Mouse (Mus musculus): ENCODE data around the gene Rae1. TPM values are rescaled to one million over a fixed set of nuclear protein-coding genes. Genes with fewer than 3 reads are reported as not detected.
A peak's percentile ranks its signal among the peaks of the same experiment; 100 is the strongest.

The Rae1 gene
- total RNA-seq, 1 experiment from 2014 or later = 45.8 TPM

- no peak; a peak in 2 of 4 replicates for ATAC-seq (replicated peaks in 1 of 2; ENCODE audit: insufficient read depth in 1 of 2, low FRiP score in 2 of 2, low TSS enrichment in 1 of 2, low read depth in 1 of 2, poor library complexity in 2 of 2, severe bottlenecking in 2 of 2)
Observed at GRCm38 (mm10) chr2:173056303-173056881, 56.5 kb downstream of the Rae1 start.

GRCm38 (mm10) chr2:173056882-173057315 lies 57.0 kb downstream of the Rae1 start:
- ATAC-seq (replicated peaks in 1 of 2; ENCODE audit: insufficient read depth in 1 of 2, low FRiP score in 2 of 2, low TSS enrichment in 1 of 2, low read depth in 1 of 2, poor library complexity in 2 of 2, severe bottlenecking in 2 of 2) = peak; percentile 44 to 67; a peak in 3 of 4 replicates

DNA sequence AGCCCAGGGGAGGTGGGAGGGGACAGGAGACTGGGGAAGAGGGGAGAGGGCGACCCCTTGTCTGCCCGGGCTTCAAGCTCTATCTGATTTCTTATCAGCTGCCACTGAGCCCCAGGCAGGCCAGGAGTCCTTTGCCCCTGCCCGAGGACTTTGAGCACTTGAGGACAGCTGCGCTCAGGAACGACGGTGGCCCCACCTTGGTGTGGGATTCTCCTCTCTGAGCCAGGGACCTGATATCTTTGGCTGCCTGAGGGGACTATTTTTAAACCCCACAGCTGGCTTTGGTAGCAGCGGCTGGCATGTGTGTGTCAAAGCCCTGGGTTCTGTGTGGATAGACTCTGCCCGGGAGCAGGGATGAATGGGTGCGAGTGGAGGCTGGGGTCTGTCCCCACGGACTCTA lies 57.7 kb downstream of the Rae1 start:
- no peak for ATAC-seq (replicated peaks in 1 of 2; ENCODE audit: insufficient read depth in 1 of 2, low FRiP score in 2 of 2, low TSS enrichment in 1 of 2, low read depth in 1 of 2, poor library complexity in 2 of 2, severe bottlenecking in 2 of 2)

DNA sequence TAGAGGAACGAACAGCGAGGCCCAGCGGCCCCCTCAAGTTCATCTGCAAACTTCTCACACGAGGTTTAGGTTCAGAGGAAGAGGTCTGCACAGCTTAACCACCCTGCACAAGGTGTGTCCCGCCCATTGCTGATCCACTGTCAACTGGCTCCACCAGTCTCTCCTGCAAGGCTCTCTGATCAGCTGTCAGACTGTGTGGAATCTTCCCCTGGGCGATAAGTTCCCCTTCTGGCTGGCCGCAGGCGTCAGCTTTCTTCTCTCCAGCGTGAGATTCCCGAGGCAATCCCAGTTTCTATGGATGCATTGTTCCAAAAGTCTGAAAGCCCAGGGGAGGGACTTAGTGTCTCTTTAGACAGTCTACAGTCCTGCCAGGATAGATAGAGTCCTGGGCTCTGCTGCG lies 58.3 kb downstream of the Rae1 start:
- no peak for ATAC-seq (replicated peaks in 1 of 2; ENCODE audit: insufficient read depth in 1 of 2, low FRiP score in 2 of 2, low TSS enrichment in 1 of 2, low read depth in 1 of 2, poor library complexity in 2 of 2, severe bottlenecking in 2 of 2)

DNA sequence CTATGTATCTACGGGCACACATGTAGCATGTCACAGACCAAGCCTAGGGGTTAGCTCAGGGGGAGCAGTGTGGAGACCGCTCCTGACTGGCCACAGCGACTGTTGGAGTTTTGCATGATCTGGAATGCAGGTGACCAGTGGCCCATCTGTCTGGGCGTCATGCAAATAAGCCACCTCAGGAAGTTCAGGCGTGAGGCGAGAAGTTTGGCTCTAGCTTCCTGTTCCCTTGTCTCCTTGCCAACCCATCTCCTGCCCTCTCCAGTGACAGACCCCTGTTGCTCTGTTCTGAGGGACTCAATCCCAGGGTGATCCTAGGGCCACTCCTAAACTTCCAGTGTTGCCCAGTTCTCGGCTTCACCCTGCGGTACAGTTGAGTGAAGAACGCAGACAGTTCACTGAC lies 60.5 kb downstream of the Rae1 start:
- ATAC-seq (replicated peaks in 1 of 2; ENCODE audit: insufficient read depth in 1 of 2, low FRiP score in 2 of 2, low TSS enrichment in 1 of 2, low read depth in 1 of 2, poor library complexity in 2 of 2, severe bottlenecking in 2 of 2) = no peak

GRCm38 (mm10) chr2:173061443-173062351 lies 61.8 kb downstream of the Rae1 start:
- ATAC-seq (replicated peaks in 1 of 2; ENCODE audit: insufficient read depth in 1 of 2, low FRiP score in 2 of 2, low TSS enrichment in 1 of 2, low read depth in 1 of 2, poor library complexity in 2 of 2, severe bottlenecking in 2 of 2) = peak; percentile 90 to 97

- ATAC-seq (replicated peaks in 1 of 2; ENCODE audit: insufficient read depth in 1 of 2, low FRiP score in 2 of 2, low TSS enrichment in 1 of 2, low read depth in 1 of 2, poor library complexity in 2 of 2, severe bottlenecking in 2 of 2) = no peak
Observed at GRCm38 (mm10) chr2:173063219-173063618, 63.3 kb downstream of the Rae1 start.

- ATAC-seq (replicated peaks in 1 of 2; ENCODE audit: insufficient read depth in 1 of 2, low FRiP score in 2 of 2, low TSS enrichment in 1 of 2, low read depth in 1 of 2, poor library complexity in 2 of 2, severe bottlenecking in 2 of 2) = no peak; a peak in 1 of 4 replicates
Observed at GRCm38 (mm10) chr2:173064864-173065263, 64.9 kb downstream of the Rae1 start.

Other genes starting within 250 kb of the Rae1 start
- 1.9 TPM in 1 of 2 replicates, not detected in the other for gene Bmp7, start 59.8 kb upstream of the Rae1 start, total RNA-seq (2017)
- gene Spo11, start 22.4 kb upstream of the Rae1 start, total RNA-seq (2017) = 2.2 and 9.6 TPM in 2 replicates
- gene Rbm38, start 20.4 kb downstream of the Rae1 start, total RNA-seq (2017) = 66.3 and 81.3 TPM in 2 replicates
- gene Ctcfl, start 119.4 kb downstream of the Rae1 start, total RNA-seq (2017) = not detected in 2 replicates
- not detected in 2 replicates for gene Pck1, start 152.9 kb downstream of the Rae1 start, total RNA-seq (2017)
- 4.6 and 12.5 TPM in 2 replicates for gene Zbp1, start 218.8 kb downstream of the Rae1 start, total RNA-seq (2017)